In genomic region chr6:42349006-42349425, GRCm38 (mm10) we compare ENCODE assay signal across 8 mouse cellular contexts. TPM values are rescaled to one million over a fixed set of nuclear protein-coding genes. Genes with fewer than 3 reads are reported as not detected.
DNase-seq lines count a peak whose midpoint lies in the region; ATAC-seq and TF ChIP-seq lines count a peak whose summit lies in the region.

No protein-coding gene starts in this region.

- H3K4me1 ChIP-seq in cortical plate, adult 2 months (ENCODE audit: control insufficient read depth, insufficient read depth, low read length), result peaks cover 10% of the 10 kb centered on the region
- peaks cover 36% of the 10 kb centered on the region for H3K4me1 ChIP-seq in intestine, embryonic 14.5 days (replicated peaks; ENCODE audit: control insufficient read depth, insufficient read depth, low read length)

- no peak for TF ChIP-seq POLR2A in cortical plate, adult 2 months (IDR thresholded peaks at IDR 0.05; ENCODE audit: extremely low read depth, insufficient read depth, low read length)

- H3K27me3 ChIP-seq in intestine, embryonic 14.5 days (replicated peaks; ENCODE audit: control insufficient read depth, insufficient read depth, low read length), result no peaks in the 10 kb centered on the region

- peak overlapping the region; percentile 75; the same call in 1 of the 2 replicates for H3K27ac ChIP-seq in cortical plate, adult 2 months (ENCODE audit: insufficient read depth, low read length)
- H3K27ac ChIP-seq in intestine, embryonic 14.5 days (ENCODE audit: low read depth), result peak overlapping the region; percentile 98

- 2% methylated on average over 11 of the region's 11 CpGs for WGBS in intestine, embryonic 14.5 days

- peak overlapping the region; percentile 90 for H3K9ac ChIP-seq in intestine, embryonic 14.5 days (ENCODE audit: low read length)

- peak overlapping the region; percentile 81 for H3K4me3 ChIP-seq in cortical plate, adult 2 months (ENCODE audit: insufficient read depth, low read length)
- peak overlapping the region; percentile 77 for H3K4me3 ChIP-seq in intestine, embryonic 14.5 days (ENCODE audit: low read depth, low read length)

- peaks cover 22% of the 10 kb centered on the region for H3K36me3 ChIP-seq in intestine, embryonic 14.5 days (ENCODE audit: control insufficient read depth, insufficient read depth, low read length)

- peak; percentile 26 for ATAC-seq in intestine, embryonic 14.5 days (replicated peaks; ENCODE audit: low FRiP score, low TSS enrichment, low read depth)

- TF ChIP-seq CTCF in cortical plate, adult 2 months (IDR thresholded peaks at IDR 0.05; ENCODE audit: extremely low read depth, insufficient read depth, low read length), result 0 out of 2 replicates have a peak, but pooled peaks have one; percentile 37

- peak overlapping the region; percentile 90 for H3K4me2 ChIP-seq in intestine, embryonic 14.5 days (ENCODE audit: low read length)

- intact Hi-C loops in left cerebral cortex, postnatal 4 days (cut with DNase I), result no loop called here

- H3K9me3 ChIP-seq in intestine, embryonic 14.5 days (ENCODE audit: control insufficient read depth, low read length), result no peaks in the 10 kb centered on the region

- peak; percentile 80 for DNase-seq in ovary, postnatal 36 days (ENCODE audit: low spot score)
- DNase-seq in ovary, postnatal 14 days (ENCODE audit: low spot score), result no peak
- peak; percentile 72 for DNase-seq in gastrocnemius, postnatal 25 days
- peak; percentile 83 for DNase-seq in intestine, embryonic 14.5 days (ENCODE audit: low spot score)
- peak; percentile 60 for DNase-seq in left cerebral cortex, postnatal 4 days
- peak; percentile 68 for DNase-seq in mesoderm, embryonic 11.5 days (ENCODE audit: low read depth, low spot score)
- peak; percentile 46 to 75 for DNase-seq in spleen, postnatal 10 days (ENCODE audit: low spot score in 2 of 2)

RNA-seq across cellular contexts. Expression of gene Zyx, which starts 0.4 kb away (rescaled TPM):
- 51.8 and 56.3 TPM in 2 replicates for polyA plus RNA-seq in cortical plate, adult 2 months (2012; rRNA removed)
- 10 to 100 TPM; 28.8 to 32.3 TPM for total RNA-seq in gastrocnemius, postnatal 25 days (2021)
- 112 and 115 TPM in 2 replicates for polyA plus RNA-seq in intestine, embryonic 14.5 days (2014; fragmentation: Nextera tagmentation; extraction: Ambion mirVana)
- total RNA-seq in left cerebral cortex, postnatal 4 days (2021), result 10 to 100 TPM; 43.9 to 49.8 TPM

RNA-seq across cellular contexts. Expression of gene Epha1, which starts 24.1 kb away (rescaled TPM):
- 0.23 and 0.25 TPM in 2 replicates for polyA plus RNA-seq in cortical plate, adult 2 months (2012; rRNA removed)
- under 1 TPM; 0.15 to 0.32 TPM for total RNA-seq in gastrocnemius, postnatal 25 days (2021)
- polyA plus RNA-seq in intestine, embryonic 14.5 days (2014; fragmentation: Nextera tagmentation; extraction: Ambion mirVana), result 2.5 and 2.6 TPM in 2 replicates
- under 1 TPM; 0.14 to 0.18 TPM for total RNA-seq in left cerebral cortex, postnatal 4 days (2021)

RNA-seq across cellular contexts. Expression of gene Fam131b, which starts 24.6 kb away (rescaled TPM):
- 88.0 and 88.1 TPM in 2 replicates for polyA plus RNA-seq in cortical plate, adult 2 months (2012; rRNA removed)
- under 1 TPM; 0.41 to 0.54 TPM for total RNA-seq in gastrocnemius, postnatal 25 days (2021)
- 0.30 and 0.32 TPM in 2 replicates for polyA plus RNA-seq in intestine, embryonic 14.5 days (2014; fragmentation: Nextera tagmentation; extraction: Ambion mirVana)
- 10 to 100 TPM; 83.4 to 92.0 TPM for total RNA-seq in left cerebral cortex, postnatal 4 days (2021)

RNA-seq across cellular contexts. Expression of gene Tas2r143, which starts 51.0 kb away (rescaled TPM):
- 0.11 and 0.13 TPM in 2 replicates for polyA plus RNA-seq in cortical plate, adult 2 months (2012; rRNA removed)
- not detected for total RNA-seq in gastrocnemius, postnatal 25 days (2021)
- not detected in 2 replicates for polyA plus RNA-seq in intestine, embryonic 14.5 days (2014; fragmentation: Nextera tagmentation; extraction: Ambion mirVana)
- total RNA-seq in left cerebral cortex, postnatal 4 days (2021), result not detected

RNA-seq across cellular contexts. Expression of gene Tas2r135, which starts 56.2 kb away (rescaled TPM):
- polyA plus RNA-seq in cortical plate, adult 2 months (2012; rRNA removed), result 0.19 TPM in 2 replicates
- total RNA-seq in gastrocnemius, postnatal 25 days (2021), result not detected
- 0.16 TPM in 1 of 2 replicates, not detected in the other for polyA plus RNA-seq in intestine, embryonic 14.5 days (2014; fragmentation: Nextera tagmentation; extraction: Ambion mirVana)
- total RNA-seq in left cerebral cortex, postnatal 4 days (2021), result under 1 TPM in 1 of 2 experiments, not detected in 1; 0.36 TPM

Comparison
In these comparisons a context has a peak if more than half of its experiments do, and no peak if none do; other contexts are left out.
1. RNA of gene Fam131b, which starts 24.6 kb away (total RNA-seq): 83.4 to 92.0 TPM in left cerebral cortex, postnatal 4 days; 0.41 to 0.54 TPM in gastrocnemius, postnatal 25 days; every median in the first group is over 10 times any median in the second.